Mouse (Mus musculus) adrenal gland, adult 18-20 months (tissue): ENCODE measurements around the gene Cbl. TPM values are rescaled to one million over a fixed set of nuclear protein-coding genes. Genes with fewer than 3 reads are reported as not detected.

Experiments used
- DNase-seq, 2 experiments: peaks; one replicate each; pipeline ENCODE4 v3.0.0; 2021 to 2022; ENCODE audit warnings: low spot score in 2 of 2
- total RNA-seq, 2 experiments: library from RNA; stranded (reverse); gene quantifications; 1 replicate in 1 of 2; 2 replicates in 1 of 2; pipeline ENCODE4 v1.2.3; 2021

Gene Cbl
- total RNA-seq, 2 experiments from 2014 or later = 27.9 to 37.1 TPM

GRCm38 (mm10) chr9:44240911-44241310 lies 7.1 kb upstream of the Cbl start:
- DNase-seq = peak in 1 of 2 experiments; percentile 40

GRCm38 (mm10) chr9:44240399-44240798 lies 6.5 kb upstream of the Cbl start, which contains the start of gene Ccdc153:
Ccdc153 (plus strand) TSS chr9:44240676.
- DNase-seq = no peak

- peak in 1 of 2 experiments; percentile 46 for DNase-seq
Observed at GRCm38 (mm10) chr9:44239447-44239846, 5.6 kb upstream of the Cbl start.

GRCm38 (mm10) chr9:44238501-44239190 lies 4.8 kb upstream of the Cbl start:
- DNase-seq = no peak

GRCm38 (mm10) chr9:44237128-44237527 lies 3.3 kb upstream of the Cbl start:
- no peak for DNase-seq

- DNase-seq = no peak
Observed at GRCm38 (mm10) chr9:44236601-44237000, 2.8 kb upstream of the Cbl start.

GRCm38 (mm10) chr9:44234479-44235427 lies 904 bp upstream of the Cbl start:
- peak; percentile 58 to 62 for DNase-seq

- peak in 1 of 2 experiments; percentile 18 for DNase-seq
Observed at GRCm38 (mm10) chr9:44233021-44233801, 638 bp downstream of the Cbl start.

GRCm38 (mm10) chr9:44231609-44232008 lies 2.2 kb downstream of the Cbl start:
- DNase-seq = no peak

- DNase-seq = no peak
Observed at GRCm38 (mm10) chr9:44225993-44226392, 7.9 kb downstream of the Cbl start.

GRCm38 (mm10) chr9:44213538-44213937 lies 20.3 kb downstream of the Cbl start:
- DNase-seq = no peak

- DNase-seq = no peak
Observed at GRCm38 (mm10) chr9:44212406-44212805, 21.4 kb downstream of the Cbl start.

- DNase-seq = no peak
Observed at GRCm38 (mm10) chr9:44209416-44209815, 24.4 kb downstream of the Cbl start.

- DNase-seq = no peak
Observed at GRCm38 (mm10) chr9:44207840-44208239, 26.0 kb downstream of the Cbl start.

- DNase-seq = no peak
Observed at GRCm38 (mm10) chr9:44200458-44200857, 33.4 kb downstream of the Cbl start.

GRCm38 (mm10) chr9:44199580-44199979 lies 34.3 kb downstream of the Cbl start:
- DNase-seq = no peak

- DNase-seq = no peak
Observed at GRCm38 (mm10) chr9:44199166-44199565, 34.7 kb downstream of the Cbl start.

GRCm38 (mm10) chr9:44196354-44196753 lies 37.5 kb downstream of the Cbl start:
- DNase-seq = no peak

GRCm38 (mm10) chr9:44194000-44194399 lies 39.8 kb downstream of the Cbl start:
- no peak for DNase-seq

- no peak for DNase-seq
Observed at GRCm38 (mm10) chr9:44192794-44193193, 41.1 kb downstream of the Cbl start.

- DNase-seq = no peak
Observed at GRCm38 (mm10) chr9:44192312-44192711, 41.5 kb downstream of the Cbl start.
